Mouse (Mus musculus) frontal cortex, postnatal 14 days (tissue): ENCODE results near the gene Hes1.

Experiments used
- DNase-seq, 2 experiments: peaks; one replicate each; pipeline ENCODE4 v3.0.0; 2022; ENCODE audit warnings: low spot score in 2 of 2

The Hes1 gene

GRCm38 (mm10) chr16:30050767-30051490 lies 13.3 kb upstream of the Hes1 start:
- DNase-seq: no peak

DNA sequence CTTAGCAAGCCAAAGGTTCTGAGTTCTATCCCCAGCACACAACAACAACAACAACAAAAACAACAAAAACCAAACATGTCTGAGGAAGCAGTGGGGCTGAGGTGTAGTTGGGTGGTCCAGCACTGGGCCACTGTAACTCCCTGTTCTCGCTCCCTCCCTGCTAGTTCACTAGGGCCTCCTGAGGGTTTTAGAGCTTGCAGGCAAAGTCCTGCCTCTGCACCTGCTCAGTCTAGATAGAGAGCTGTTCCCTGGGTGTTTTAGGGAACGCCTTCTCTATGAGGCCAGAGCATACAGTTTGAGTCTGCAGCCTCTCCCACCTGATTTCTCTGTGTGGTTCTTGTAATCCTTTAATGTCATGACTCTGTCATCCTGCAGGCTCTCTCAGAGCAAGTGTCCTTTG lies 11.9 kb upstream of the Hes1 start:
- no peak for DNase-seq

DNA sequence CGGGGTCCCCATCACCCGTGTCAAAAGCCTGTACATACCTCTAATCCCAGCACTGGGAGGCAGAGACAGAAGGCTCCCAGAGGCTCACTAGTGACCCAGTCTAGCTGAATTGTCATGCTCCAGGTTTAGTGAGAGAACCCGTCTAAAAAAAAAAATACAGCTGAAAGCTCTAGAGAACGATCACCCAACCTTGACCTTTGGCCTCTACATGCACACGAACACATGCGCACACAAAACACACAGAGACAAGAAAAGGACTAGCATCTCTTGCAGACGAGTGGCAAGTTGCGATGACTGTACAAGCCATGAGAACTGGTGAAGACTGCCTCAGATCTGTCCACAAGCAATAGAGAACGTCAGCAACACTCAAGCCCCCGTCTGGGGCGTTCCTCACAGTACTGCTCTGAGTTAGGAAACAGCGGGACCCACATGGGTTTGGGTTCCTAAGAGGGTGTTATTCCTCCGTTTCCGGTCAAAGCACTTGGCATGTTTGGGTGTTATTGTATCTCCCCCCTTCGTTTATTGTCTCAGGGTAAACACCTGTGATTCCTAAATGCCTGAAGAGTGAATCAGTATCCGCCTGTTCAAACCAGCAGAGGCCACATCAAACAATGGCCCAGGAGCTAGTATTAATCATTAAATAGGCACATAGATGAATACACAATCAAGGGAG lies 11.2 kb upstream of the Hes1 start:
- no peak for DNase-seq

- no peak for DNase-seq
Measured at GRCm38 (mm10) chr16:30054541-30054940, 9.6 kb upstream of the Hes1 start.

DNA sequence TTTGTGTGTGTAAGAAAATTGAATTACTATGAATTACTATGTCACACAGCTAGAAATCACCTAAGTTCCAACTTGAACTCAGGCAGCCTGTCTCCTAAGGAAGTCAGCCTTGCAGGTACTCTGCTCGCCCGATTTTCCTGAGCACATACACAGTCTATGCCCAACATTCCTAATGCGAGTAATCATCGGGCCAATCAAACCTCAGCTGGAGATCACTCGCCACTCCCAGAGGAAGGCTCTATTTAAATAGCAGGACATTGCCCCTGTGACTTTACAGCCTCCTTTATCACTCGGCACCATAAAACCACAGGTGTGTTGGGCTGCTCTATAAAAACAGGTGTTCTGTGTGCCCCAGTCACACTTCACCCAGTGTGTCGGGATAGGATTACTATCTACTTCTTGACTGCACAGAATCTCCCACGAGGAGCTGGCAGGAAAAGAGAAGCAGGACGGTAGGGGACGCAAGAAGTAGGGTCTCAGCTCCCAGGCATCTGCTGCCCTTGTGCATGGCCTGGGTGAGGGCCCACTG lies 8.8 kb upstream of the Hes1 start:
- DNase-seq: no peak

DNA sequence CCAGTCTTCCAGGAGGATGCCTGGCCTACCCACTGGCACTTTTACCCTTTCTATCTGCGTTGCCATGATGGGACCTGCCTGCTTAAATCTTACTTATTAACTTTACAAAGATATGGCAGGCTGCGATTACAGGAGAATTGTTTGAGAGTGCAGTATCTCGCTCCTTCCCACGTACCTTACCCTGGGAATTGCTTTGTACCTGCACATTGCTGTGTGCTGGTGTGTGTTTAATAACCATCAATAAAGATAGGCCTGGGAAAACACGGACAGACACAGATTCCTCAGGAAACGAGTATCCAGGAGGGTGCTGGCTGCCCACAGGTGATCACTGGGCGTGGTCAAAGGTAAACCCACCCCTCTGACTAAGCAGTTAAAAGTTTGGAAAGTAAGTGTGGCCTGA lies 8.3 kb upstream of the Hes1 start:
- DNase-seq: no peak

GRCm38 (mm10) chr16:30056906-30057305 lies 7.3 kb upstream of the Hes1 start:
- no peak for DNase-seq

DNA sequence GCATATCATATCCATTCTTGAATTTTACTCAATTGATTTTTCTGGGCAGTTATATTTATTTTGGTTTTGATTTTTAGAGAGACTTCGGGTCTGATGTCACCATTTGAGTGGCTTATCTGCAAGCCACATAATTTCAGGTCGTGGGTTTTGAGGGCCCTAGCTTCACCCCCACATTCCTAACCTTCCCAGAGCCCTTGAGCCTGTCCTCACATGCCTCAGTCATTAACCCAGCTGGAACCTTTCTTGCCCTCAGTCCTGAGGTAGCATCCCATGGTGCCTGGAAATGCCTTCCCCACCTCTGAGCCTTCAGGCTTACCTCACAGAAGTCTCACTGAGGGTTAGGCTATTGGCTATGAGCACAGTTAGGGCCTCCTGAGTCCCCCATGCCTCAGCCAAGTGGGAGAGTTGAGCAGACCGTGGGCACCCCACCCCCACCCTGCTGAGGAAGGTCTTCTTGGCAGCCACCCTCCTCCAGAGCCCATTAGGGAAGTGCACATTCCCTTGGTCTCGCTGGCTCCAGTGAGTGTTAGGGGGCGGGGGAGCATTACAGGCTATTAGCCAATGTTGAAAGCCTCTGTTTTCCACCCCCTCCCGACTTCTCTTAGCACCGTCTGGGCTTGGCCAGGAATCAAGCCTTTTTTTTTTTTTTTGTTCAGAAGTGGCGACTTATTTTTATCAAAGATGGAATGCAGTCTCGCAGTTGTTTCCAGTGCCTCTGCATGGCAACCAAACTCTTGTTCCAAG lies 5.0 kb upstream of the Hes1 start:
- peak; percentile 27 to 37 for DNase-seq

GRCm38 (mm10) chr16:30060412-30060811 lies 3.8 kb upstream of the Hes1 start:
- DNase-seq: no peak

DNA sequence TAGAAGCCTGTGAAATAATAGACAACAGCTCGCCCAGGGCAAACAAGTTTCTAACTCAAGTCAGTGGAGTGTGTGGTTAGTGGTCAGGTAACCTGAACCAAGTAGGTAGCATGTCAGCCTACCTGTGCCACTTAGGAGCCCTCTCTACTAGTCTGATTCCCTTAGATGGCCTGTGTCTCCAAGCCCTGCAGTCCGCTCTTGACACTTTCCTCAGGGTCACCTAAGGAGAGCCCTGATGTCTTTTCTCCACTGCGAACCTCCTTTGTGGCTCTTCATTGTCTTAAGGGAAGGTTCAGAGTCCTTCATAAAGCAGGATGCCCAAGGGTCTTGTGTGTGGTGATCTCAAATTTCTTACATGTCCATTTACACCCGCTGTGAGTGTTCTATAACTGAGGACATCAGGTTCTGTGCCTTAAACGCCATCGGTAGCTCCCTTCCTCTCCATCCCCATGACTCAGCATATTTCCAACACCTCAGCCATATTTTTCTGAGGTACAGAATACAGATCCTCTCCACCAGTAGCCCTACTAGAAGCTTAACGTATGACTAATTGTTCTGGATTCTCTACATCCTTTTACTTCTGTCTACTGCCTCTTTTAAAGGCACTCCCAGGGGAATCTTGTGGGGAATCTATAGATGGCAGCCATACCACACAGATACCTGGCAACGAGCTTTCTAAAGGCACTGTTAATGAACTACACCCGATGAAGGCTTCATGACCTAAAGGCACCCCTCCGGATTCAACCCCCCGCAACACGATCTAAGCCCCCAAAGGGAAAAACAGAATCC lies 1.7 kb upstream of the Hes1 start:
- no peak for DNase-seq

GRCm38 (mm10) chr16:30063121-30063881 lies 883 bp upstream of the Hes1 start:
- DNase-seq: peak; percentile 40 to 47

DNA sequence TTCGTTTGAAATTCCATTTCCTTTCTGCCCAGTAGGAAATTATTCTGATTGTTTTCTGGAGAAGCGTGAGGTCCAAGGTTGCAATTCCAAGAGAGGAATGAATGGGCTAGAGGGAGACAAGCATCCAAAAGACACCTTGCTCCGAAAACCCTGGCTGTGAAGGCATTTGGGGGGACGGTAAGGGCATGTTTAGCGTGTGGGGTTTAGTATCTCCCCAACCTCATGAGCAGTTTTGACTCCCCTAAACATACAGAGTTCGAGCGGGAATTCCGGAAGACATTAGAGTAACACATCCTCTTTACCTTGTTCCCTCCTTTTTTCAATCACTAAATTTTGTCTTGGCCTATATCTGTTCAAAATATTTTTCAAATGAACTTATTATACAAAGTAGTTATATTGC lies 429 bp downstream of the Hes1 start:
- DNase-seq: no peak

GRCm38 (mm10) chr16:30065077-30065476 lies 893 bp downstream of the Hes1 start:
- DNase-seq: peak; percentile 87 to 90

DNA sequence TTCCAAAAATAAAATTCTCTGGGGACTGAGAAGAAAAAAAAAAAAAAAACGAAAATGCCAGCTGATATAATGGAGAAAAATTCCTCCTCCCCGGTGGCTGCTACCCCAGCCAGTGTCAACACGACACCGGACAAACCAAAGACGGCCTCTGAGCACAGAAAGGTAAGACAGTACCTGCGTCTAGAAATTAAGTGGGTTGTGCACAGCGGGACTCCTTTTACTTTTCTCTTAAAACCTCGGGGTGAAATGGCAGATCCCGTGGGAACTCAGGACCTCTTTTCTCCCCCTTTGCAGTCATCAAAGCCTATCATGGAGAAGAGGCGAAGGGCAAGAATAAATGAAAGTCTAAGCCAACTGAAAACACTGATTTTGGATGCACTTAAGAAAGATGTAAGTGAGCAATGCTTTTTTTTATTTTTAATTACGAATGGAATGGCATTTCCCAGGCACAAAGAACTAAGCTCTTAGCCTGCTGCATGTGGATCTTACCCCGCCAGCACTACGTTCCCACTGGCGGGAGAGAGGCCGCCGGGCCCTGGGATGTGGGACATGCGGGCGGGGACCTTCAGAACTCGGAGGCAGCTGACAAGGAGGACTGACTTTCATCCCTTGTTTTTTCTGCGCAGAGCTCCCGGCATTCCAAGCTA lies 1.5 kb downstream of the Hes1 start:
- no peak for DNase-seq

- peak; percentile 49 to 57 for DNase-seq
Measured at GRCm38 (mm10) chr16:30066184-30066851, 2.1 kb downstream of the Hes1 start.

DNA sequence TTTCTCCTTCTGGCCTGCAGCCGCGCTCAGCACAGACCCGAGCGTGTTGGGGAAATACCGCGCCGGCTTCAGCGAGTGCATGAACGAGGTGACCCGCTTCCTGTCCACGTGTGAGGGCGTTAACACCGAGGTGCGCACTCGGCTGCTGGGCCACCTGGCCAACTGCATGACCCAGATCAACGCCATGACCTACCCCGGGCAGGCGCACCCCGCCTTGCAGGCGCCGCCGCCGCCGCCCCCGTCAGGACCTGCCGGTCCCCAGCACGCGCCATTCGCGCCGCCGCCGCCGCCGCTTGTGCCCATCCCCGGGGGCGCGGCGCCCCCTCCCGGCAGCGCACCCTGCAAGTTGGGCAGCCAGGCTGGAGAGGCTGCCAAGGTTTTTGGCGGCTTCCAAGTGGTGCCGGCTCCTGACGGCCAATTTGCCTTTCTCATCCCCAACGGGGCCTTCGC lies 2.7 kb downstream of the Hes1 start:
- DNase-seq: peak; percentile 69 to 81

GRCm38 (mm10) chr16:30068041-30069020 lies 4.1 kb downstream of the Hes1 start:
- no peak for DNase-seq

GRCm38 (mm10) chr16:30069580-30069949 lies 5.4 kb downstream of the Hes1 start:
- no peak for DNase-seq
